ENCODE assay signal across 18 mouse cellular contexts in genomic region chr12:21144602-21145001, GRCm38 (mm10).
DNase-seq lines count a peak whose midpoint lies in the region; ATAC-seq and TF ChIP-seq lines count a peak whose summit lies in the region.
"Had no signal": no experiment of that assay in that cellular context is flagged by ENCODE, and none has a peak within 500 bp of the region (broad histone marks: within the 10 kb centered on the region; RNA-seq: fewer than 3 reads in every experiment).

No protein-coding gene starts in this region.

- peak; percentile 82 for ATAC-seq in erythroid progenitor cell, adult 5-6 weeks (replicated peaks; ENCODE audit: low FRiP score, poor library complexity, severe bottlenecking)
- ATAC-seq in liver, embryonic 15.5 days (ENCODE audit: insufficient read depth) = peak; percentile 77
- ATAC-seq in stomach, postnatal 0 days (ENCODE audit: low FRiP score, low TSS enrichment) = peak; percentile 91

- H3K4me3 ChIP-seq in liver, embryonic 15.5 days (replicated peaks) = no peak overlapping the region
- H3K4me3 ChIP-seq in stomach, postnatal 0 days (ENCODE audit: low read depth, low read length) = no peak overlapping the region
- H3K4me3 ChIP-seq: embryonic facial prominence, embryonic 12.5 days; forebrain, embryonic 12.5 days; heart, embryonic 13.5 days; hindbrain, embryonic 12.5 days; limb, embryonic 15.5 days; midbrain, embryonic 10.5 days had no signal

- WGBS in liver, embryonic 15.5 days (ENCODE audit: insufficient replicate concordance) = 18% methylated on average over 5 of the region's 5 CpGs
- WGBS in stomach, postnatal 0 days = 43% methylated on average over 5 of the region's 5 CpGs

- H3K27me3 ChIP-seq in liver, embryonic 15.5 days = no peaks in the 10 kb centered on the region
- H3K27me3 ChIP-seq in stomach, postnatal 0 days (ENCODE audit: control insufficient read depth, insufficient read depth, low read length) = no peaks in the 10 kb centered on the region
- H3K27me3 ChIP-seq: CH12.LX; embryonic facial prominence, embryonic 12.5 days; forebrain, embryonic 12.5 days; heart, embryonic 13.5 days; hindbrain, embryonic 12.5 days; limb, embryonic 15.5 days had no signal

- peak overlapping the region; percentile 64; the same call in 1 of the 2 replicates for H3K27ac ChIP-seq in liver, embryonic 15.5 days (replicated peaks)
- H3K27ac ChIP-seq in stomach, postnatal 0 days (replicated peaks) = peak overlapping the region; percentile 78
- H3K27ac ChIP-seq: embryonic facial prominence, embryonic 12.5 days; forebrain, embryonic 12.5 days; heart, embryonic 13.5 days; hindbrain, embryonic 12.5 days; limb, embryonic 15.5 days; midbrain, embryonic 10.5 days had no signal

- H3K9ac ChIP-seq in liver, embryonic 15.5 days = no peak overlapping the region
- H3K9ac ChIP-seq in stomach, postnatal 0 days (ENCODE audit: low read length) = no peak overlapping the region
- H3K9ac ChIP-seq: embryonic facial prominence, embryonic 12.5 days; forebrain, embryonic 12.5 days; heart, embryonic 13.5 days; hindbrain, embryonic 12.5 days; limb, embryonic 15.5 days had no signal

- DNase-seq in lung, postnatal 36 days = peak; percentile 51
- DNase-seq in lung, postnatal 14 days = no peak
- peak; percentile 50 for DNase-seq in stomach, postnatal 0 days (ENCODE audit: low spot score)
- no peak for DNase-seq in frontal cortex, postnatal 25 days (ENCODE audit: low spot score in 2 of 2)
- DNase-seq in right cerebral cortex, postnatal 14 days = no peak
- DNase-seq in cerebellum, postnatal 36 days = no peak
- DNase-seq: cerebellum, postnatal 25 days; kidney, adult 8-10 months; thymus, postnatal 25 days had no signal

- no peak for TF ChIP-seq EP300 in stomach, postnatal 0 days (optimal IDR thresholded peaks at IDR 0.05)

- no peaks in the 10 kb centered on the region for H3K36me3 ChIP-seq in liver, embryonic 15.5 days (replicated peaks)
- H3K36me3 ChIP-seq in stomach, postnatal 0 days (ENCODE audit: control insufficient read depth, insufficient read depth, low read length) = no peaks in the 10 kb centered on the region
- H3K36me3 ChIP-seq: embryonic facial prominence, embryonic 12.5 days; heart, embryonic 13.5 days; hindbrain, embryonic 12.5 days; limb, embryonic 15.5 days had no signal

- H3K4me2 ChIP-seq in liver, embryonic 15.5 days = peak overlapping the region; percentile 45
- H3K4me2 ChIP-seq in stomach, postnatal 0 days (replicated peaks; ENCODE audit: low read depth) = no peak overlapping the region
- H3K4me2 ChIP-seq: embryonic facial prominence, embryonic 12.5 days; forebrain, embryonic 12.5 days; heart, embryonic 13.5 days; hindbrain, embryonic 12.5 days; limb, embryonic 15.5 days had no signal

- TF ChIP-seq CTCF in stomach, postnatal 0 days (IDR thresholded peaks at IDR 0.05; ENCODE audit: low read depth) = no peak

- peaks cover 43% of the 10 kb centered on the region for H3K4me1 ChIP-seq in liver, embryonic 15.5 days (replicated peaks)
- peaks cover 3% of the 10 kb centered on the region; the same call in 1 of the 2 replicates for H3K4me1 ChIP-seq in stomach, postnatal 0 days (replicated peaks; ENCODE audit: control insufficient read depth, insufficient read depth)

- H3K9me3 ChIP-seq in liver, embryonic 15.5 days (replicated peaks) = no peaks in the 10 kb centered on the region
- no peaks in the 10 kb centered on the region for H3K9me3 ChIP-seq in stomach, postnatal 0 days (ENCODE audit: control insufficient read depth, low read length)
- H3K9me3 ChIP-seq: embryonic facial prominence, embryonic 12.5 days; forebrain, embryonic 12.5 days; heart, embryonic 13.5 days; hindbrain, embryonic 12.5 days; limb, embryonic 15.5 days; midbrain, embryonic 10.5 days had no signal

Comparison
In these comparisons a context has a peak if more than half of its experiments do, and no peak if none do; other contexts are left out.
1. DNase-seq: peak in lung, postnatal 36 days (single experiment) and stomach, postnatal 0 days (single experiment); none in lung, postnatal 14 days (single experiment), frontal cortex, postnatal 25 days (0 of 2), right cerebral cortex, postnatal 14 days (single experiment) and cerebellum, postnatal 36 days (0 of 2).
2. Peak in every context shown above with its lines, with median percentiles within 50 percentile points of each other: ATAC-seq.